Mouse (Mus musculus) kidney, postnatal 25 days (tissue): ENCODE results near the gene Tff2.

ENCODE experiments used
- DNase-seq, 2 experiments: peaks; one replicate each; pipeline ENCODE4 v3.0.0; 2021; ENCODE audit warnings: mixed read lengths in 2 of 2

The Tff2 gene

GRCm38 (mm10) chr17:31134913-31135312 is 9.2 kb downstream of the Tff2 start:
- DNase-seq, result no peak

GRCm38 (mm10) chr17:31133776-31134175 is 10.3 kb downstream of the Tff2 start:
- no peak for DNase-seq

- DNase-seq, result no peak
Observed at GRCm38 (mm10) chr17:31131269-31131821, 12.7 kb downstream of the Tff2 start.

GRCm38 (mm10) chr17:31129452-31129851 is 14.6 kb downstream of the Tff2 start, which contains the start of gene Tff3:
Gene Tff3, minus strand, starts transcription at chr17:31129646.
- DNase-seq, result no peak

- no peak for DNase-seq
Observed at GRCm38 (mm10) chr17:31128708-31129318, 15.3 kb downstream of the Tff2 start.

- no peak for DNase-seq
Observed at GRCm38 (mm10) chr17:31125548-31126266, 18.4 kb downstream of the Tff2 start.

GRCm38 (mm10) chr17:31121975-31122374 is 22.1 kb downstream of the Tff2 start:
- DNase-seq, result peak in 1 of 2 experiments; percentile 45

- peak; percentile 74 to 87 for DNase-seq
Observed at GRCm38 (mm10) chr17:31119429-31119828, 24.7 kb downstream of the Tff2 start.

GRCm38 (mm10) chr17:31117946-31118345 is 26.1 kb downstream of the Tff2 start:
- DNase-seq, result no peak

GRCm38 (mm10) chr17:31116063-31116462 is 28.0 kb downstream of the Tff2 start:
- DNase-seq, result no peak

- no peak for DNase-seq
Observed at GRCm38 (mm10) chr17:31113191-31113856, 30.8 kb downstream of the Tff2 start.

- DNase-seq, result peak in 1 of 2 experiments; percentile 24
Observed at GRCm38 (mm10) chr17:31108388-31108787, 35.7 kb downstream of the Tff2 start.

GRCm38 (mm10) chr17:31103823-31104222 is 40.3 kb downstream of the Tff2 start:
- no peak for DNase-seq

- no peak for DNase-seq
Observed at GRCm38 (mm10) chr17:31103007-31103570, 41.0 kb downstream of the Tff2 start.

GRCm38 (mm10) chr17:31098788-31099187 is 45.3 kb downstream of the Tff2 start:
- no peak for DNase-seq

- no peak for DNase-seq
Observed at GRCm38 (mm10) chr17:31096893-31097292, 47.2 kb downstream of the Tff2 start.

GRCm38 (mm10) chr17:31095570-31095969 is 48.5 kb downstream of the Tff2 start:
- no peak for DNase-seq

- DNase-seq, result no peak
Observed at GRCm38 (mm10) chr17:31094781-31095180, 49.3 kb downstream of the Tff2 start.
